Mouse (Mus musculus): ENCODE results near the gene Ell. TPM values are rescaled to one million over a fixed set of nuclear protein-coding genes. Genes with fewer than 3 reads are reported as not detected.

Gene Ell
- 16.7 and 19.2 TPM in 2 replicates for polyA plus RNA-seq (2015; fragmentation: Nextera tagmentation; extraction: Ambion mirVana)

- peak within 1 kb of the TSS; percentile 93 for H3K4me2 ChIP-seq (ENCODE audit: low read length)
- H3K9me3 ChIP-seq (replicated peaks; ENCODE audit: control insufficient read depth, low read length, poor library complexity, severe bottlenecking) = no peaks in the 10 kb centered on the region
- peaks cover 26% of the 10 kb centered on the region for H3K4me1 ChIP-seq (ENCODE audit: control insufficient read depth, insufficient read depth, low read length)
- H3K4me3 ChIP-seq (ENCODE audit: low read depth, low read length) = peak within 1 kb of the TSS; percentile 82
- H3K27ac ChIP-seq (ENCODE audit: low read length) = peak within 1 kb of the TSS; percentile 94
- ATAC-seq = peak; percentile 89
- peaks cover 4% of the 10 kb centered on the region; the same call in 1 of the 2 replicates for H3K36me3 ChIP-seq (ENCODE audit: control insufficient read depth, insufficient read depth, low read length)
- WGBS = under 1% methylated on average over 57 of the region's 58 CpGs
- no peaks in the 10 kb centered on the region for H3K27me3 ChIP-seq (ENCODE audit: control insufficient read depth, insufficient read depth, low read depth, low read length)
- peak within 1 kb of the TSS; percentile 89 for H3K9ac ChIP-seq (ENCODE audit: low read depth, low read length)
These were observed at the start of gene Ell for GRCm38 (mm10) chr8:70539077-70539813. Gene Ell (plus strand): TSS chr8:70539457.

- Histone ChIP-seq H3K4me1 (ENCODE audit: control insufficient read depth, insufficient read depth, low read length) (peaks cover 46% of the 10 kb centered on the region), H3K4me2 (ENCODE audit: low read length) (peak overlapping the region; percentile 20; the same call in 1 of the 2 replicates), H3K27ac (ENCODE audit: low read length) (no peak overlapping the region), H3K9ac (ENCODE audit: low read depth, low read length) (0 out of 2 replicates have a peak overlapping the region, but pooled peaks have one; percentile 11), H3K36me3 (ENCODE audit: control insufficient read depth, insufficient read depth, low read length) (0 out of 2 replicates have a peak, but pooled peaks cover 2% of the 10 kb centered on the region), H3K4me3 (ENCODE audit: low read depth, low read length) (peak overlapping the region; percentile 17), H3K9me3 (replicated peaks; ENCODE audit: control insufficient read depth, low read length, poor library complexity, severe bottlenecking) (no peaks in the 10 kb centered on the region), H3K27me3 (ENCODE audit: control insufficient read depth, insufficient read depth, low read depth, low read length) (peaks cover 63% of the 10 kb centered on the region)
- WGBS = under 1% methylated on average over 22 of the region's 41 CpGs
- no peak for ATAC-seq
These were observed 49.7 kb upstream of the Ell start for GRCm38 (mm10) chr8:70489576-70489975.

- no peak for ATAC-seq
These were observed 49.0 kb upstream of the Ell start for GRCm38 (mm10) chr8:70490061-70490879.

GRCm38 (mm10) chr8:70490880-70491495 is 48.3 kb upstream of the Ell start:
- Histone ChIP-seq H3K4me2 (ENCODE audit: low read length) (no peak overlapping the region), H3K36me3 (ENCODE audit: control insufficient read depth, insufficient read depth, low read length) (no peaks in the 10 kb centered on the region), H3K9me3 (replicated peaks; ENCODE audit: control insufficient read depth, low read length, poor library complexity, severe bottlenecking) (no peaks in the 10 kb centered on the region), H3K4me1 (ENCODE audit: control insufficient read depth, insufficient read depth, low read length) (peaks cover 46% of the 10 kb centered on the region), H3K9ac (ENCODE audit: low read depth, low read length) (no peak overlapping the region), H3K27ac (ENCODE audit: low read length) (no peak overlapping the region), H3K4me3 (ENCODE audit: low read depth, low read length) (no peak overlapping the region), H3K27me3 (ENCODE audit: control insufficient read depth, insufficient read depth, low read depth, low read length) (peaks cover 64% of the 10 kb centered on the region)
- no peak for ATAC-seq
- WGBS = 2% methylated on average over 20 of the region's 20 CpGs

More at GRCm38 (mm10) chr8:70490061-70490879, 49.0 kb upstream of the Ell start:
- no peak overlapping the region for H3K4me2 ChIP-seq (ENCODE audit: low read length)
- WGBS = 6% methylated on average over 10 of the region's 10 CpGs
- H3K4me3 ChIP-seq (ENCODE audit: low read depth, low read length) = no peak overlapping the region
- peaks cover 46% of the 10 kb centered on the region for H3K4me1 ChIP-seq (ENCODE audit: control insufficient read depth, insufficient read depth, low read length)
- H3K27ac ChIP-seq (ENCODE audit: low read length) = no peak overlapping the region
- H3K36me3 ChIP-seq (ENCODE audit: control insufficient read depth, insufficient read depth, low read length) = no peaks in the 10 kb centered on the region
- peaks cover 65% of the 10 kb centered on the region for H3K27me3 ChIP-seq (ENCODE audit: control insufficient read depth, insufficient read depth, low read depth, low read length)
- no peaks in the 10 kb centered on the region for H3K9me3 ChIP-seq (replicated peaks; ENCODE audit: control insufficient read depth, low read length, poor library complexity, severe bottlenecking)
- H3K9ac ChIP-seq (ENCODE audit: low read depth, low read length) = no peak overlapping the region

- Histone ChIP-seq H3K27me3 (ENCODE audit: control insufficient read depth, insufficient read depth, low read depth, low read length) (peaks cover 79% of the 10 kb centered on the region), H3K36me3 (ENCODE audit: control insufficient read depth, insufficient read depth, low read length) (no peaks in the 10 kb centered on the region), H3K4me1 (ENCODE audit: control insufficient read depth, insufficient read depth, low read length) (peaks cover 35% of the 10 kb centered on the region), H3K9me3 (replicated peaks; ENCODE audit: control insufficient read depth, low read length, poor library complexity, severe bottlenecking) (no peaks in the 10 kb centered on the region), H3K27ac (ENCODE audit: low read length) (no peak within 1 kb of the TSS), H3K4me3 (ENCODE audit: low read depth, low read length) (peak within 1 kb of the TSS; percentile 38), H3K4me2 (ENCODE audit: low read length) (peak within 1 kb of the TSS; percentile 62), H3K9ac (ENCODE audit: low read depth, low read length) (peak within 1 kb of the TSS; percentile 58)
- peak; percentile 46; the same call in 1 of the 2 replicates for ATAC-seq
- under 1% methylated on average over 71 of the region's 93 CpGs for WGBS
These were observed 46.3 kb upstream of the Ell start, which contains the start of gene Crlf1 for GRCm38 (mm10) chr8:70492664-70493640. Gene Crlf1 (plus strand): TSS chr8:70493158.

- H3K4me2 ChIP-seq (ENCODE audit: low read length) = peak overlapping the region; percentile 62
- H3K36me3 ChIP-seq (ENCODE audit: control insufficient read depth, insufficient read depth, low read length) = no peaks in the 10 kb centered on the region
- H3K4me1 ChIP-seq (ENCODE audit: control insufficient read depth, insufficient read depth, low read length) = peaks cover 26% of the 10 kb centered on the region
- H3K9ac ChIP-seq (ENCODE audit: low read depth, low read length) = no peak overlapping the region; the same call in 1 of the 2 replicates
- 2% methylated on average over 45 of the region's 47 CpGs for WGBS
- H3K4me3 ChIP-seq (ENCODE audit: low read depth, low read length) = peak overlapping the region; percentile 38
- H3K27me3 ChIP-seq (ENCODE audit: control insufficient read depth, insufficient read depth, low read depth, low read length) = peaks cover 87% of the 10 kb centered on the region
- ATAC-seq = no peak
- H3K27ac ChIP-seq (ENCODE audit: low read length) = no peak overlapping the region
- no peaks in the 10 kb centered on the region for H3K9me3 ChIP-seq (replicated peaks; ENCODE audit: control insufficient read depth, low read length, poor library complexity, severe bottlenecking)
These were observed 45.4 kb upstream of the Ell start for GRCm38 (mm10) chr8:70493692-70494415.

- H3K4me2 ChIP-seq (ENCODE audit: low read length) = peak overlapping the region; percentile 62; the same call in 1 of the 2 replicates
- no peak overlapping the region for H3K27ac ChIP-seq (ENCODE audit: low read length)
- no peaks in the 10 kb centered on the region for H3K36me3 ChIP-seq (ENCODE audit: control insufficient read depth, insufficient read depth, low read length)
- no peaks in the 10 kb centered on the region for H3K9me3 ChIP-seq (replicated peaks; ENCODE audit: control insufficient read depth, low read length, poor library complexity, severe bottlenecking)
- WGBS = 4% methylated on average over 28 of the region's 28 CpGs
- H3K9ac ChIP-seq (ENCODE audit: low read depth, low read length) = no peak overlapping the region
- no peak overlapping the region; the same call in 1 of the 2 replicates for H3K4me3 ChIP-seq (ENCODE audit: low read depth, low read length)
- H3K4me1 ChIP-seq (ENCODE audit: control insufficient read depth, insufficient read depth, low read length) = peaks cover 22% of the 10 kb centered on the region
- H3K27me3 ChIP-seq (ENCODE audit: control insufficient read depth, insufficient read depth, low read depth, low read length) = peaks cover 86% of the 10 kb centered on the region
- ATAC-seq = no peak
These were observed 44.8 kb upstream of the Ell start for GRCm38 (mm10) chr8:70494416-70494945.

All from midbrain, embryonic 16.5 days (tissue).